Mouse (Mus musculus) forebrain, postnatal 0 days (tissue): ENCODE measurements at regions not wholly inside any gene's neighbourhood (a gene's known extent, or its start where the extent isn't known, plus 50 kb on each side); places are given as distances from the start of the nearest gene placed in this dataset.

Experiments used
- ATAC-seq: fragments of 200-750 bp; cut with Nextera tagmentation; 2 replicates; pipeline ENCODE4 v1.8.0; 2017; ENCODE audit warnings: mild to moderate bottlenecking, moderate library complexity
- DNase-seq: peaks from one replicate; pipeline ENCODE4 v3.0.0-alpha.2; 2015
- H3K27ac ChIP-seq: fragments of 300-500 bp; sonication (generic); 2 replicates; pipeline ENCODE4 v1.5.1; 2014; ENCODE audit warnings: low read depth, mild to moderate bottlenecking, antibody characterized with exemption, low read length, moderate library complexity, mixed read lengths
- H3K27me3 ChIP-seq: fragments of 300-500 bp; sonication (generic); 2 replicates; pipeline ENCODE4 v1.6.1; 2014; ENCODE audit warnings: mild to moderate bottlenecking, low read length, mixed read lengths; ENCODE audit not compliant: insufficient read depth
- H3K36me3 ChIP-seq: fragments of 300-500 bp; sonication (generic); 2 replicates; pipeline ENCODE4 v1.6.1; 2014; ENCODE audit warnings: mild to moderate bottlenecking, moderate library complexity; ENCODE audit not compliant: insufficient read depth
- H3K4me1 ChIP-seq: fragments of 300-500 bp; sonication (generic); 2 replicates; pipeline ENCODE4 v1.6.1; 2014; ENCODE audit warnings: antibody characterized with exemption; ENCODE audit not compliant: insufficient read depth
- H3K4me2 ChIP-seq: fragments of 300-500 bp; sonication (generic); 2 replicates; pipeline ENCODE4 v1.6.1; 2014; ENCODE audit warnings: low read depth, mild to moderate bottlenecking, moderate library complexity
- H3K4me3 ChIP-seq: fragments of 300-500 bp; sonication (generic); 2 replicates; pipeline ENCODE4 v1.5.1; 2014; ENCODE audit warnings: low read depth, low read length, mixed read lengths
- H3K9ac ChIP-seq: fragments of 300-500 bp; sonication (generic); 2 replicates; pipeline ENCODE4 v1.6.1; 2014; ENCODE audit warnings: mild to moderate bottlenecking
- H3K9me3 ChIP-seq: fragments of 300-500 bp; sonication (generic); 2 replicates; pipeline ENCODE4 v1.6.1; 2016; ENCODE audit warnings: low read length
- CTCF ChIP-seq: sonication (generic); IDR thresholded peaks from 2 replicates; pipeline ENCODE4 v1.5.1; 2016; ENCODE audit warnings: antibody characterized with exemption, control low read depth, low read depth
- WGBS: fragments of 180-500 bp; shearing (Covaris S2); extraction: QIAGEN DNeasy Blood & Tissue Kit; methylation state at CpG from one replicate; pipeline ENCODE4 v1.1.7; 2014; 5-methylcytosine and 5-hydroxymethylcytosine counted together

GRCm38 (mm10) chr17:4396119-4396518, 598.0 kb upstream of the Arid1b start:
- H3K27ac ChIP-seq = no peak overlapping the region
- WGBS = 75% methylated on average over 5 of the region's 5 CpGs
- no peak for ATAC-seq
- no peaks in the 10 kb centered on the region for H3K36me3 ChIP-seq
- H3K27me3 ChIP-seq = no peaks in the 10 kb centered on the region
- H3K9me3 ChIP-seq = no peaks in the 10 kb centered on the region
- no peak for TF ChIP-seq CTCF
- H3K9ac ChIP-seq = no peak overlapping the region
- no peak for DNase-seq
- H3K4me2 ChIP-seq = no peak overlapping the region
- H3K4me1 ChIP-seq = no peaks in the 10 kb centered on the region
- H3K4me3 ChIP-seq = no peak overlapping the region

GRCm38 (mm10) chr17:4417686-4418085, 576.4 kb upstream of the Arid1b start:
- Histone ChIP-seq H3K9ac (no peak overlapping the region), H3K4me2 (no peak overlapping the region), H3K27ac (no peak overlapping the region), H3K27me3 (no peaks in the 10 kb centered on the region), H3K36me3 (no peaks in the 10 kb centered on the region), H3K4me1 (no peaks in the 10 kb centered on the region), H3K4me3 (no peak overlapping the region), H3K9me3 (no peaks in the 10 kb centered on the region)
- ATAC-seq (no peak), DNase-seq (no peak)
- 59% methylated on average over 5 of the region's 5 CpGs for WGBS
- TF ChIP-seq CTCF = no peak

- no peaks in the 10 kb centered on the region for H3K27me3 ChIP-seq
- no peak overlapping the region for H3K4me3 ChIP-seq
- TF ChIP-seq CTCF = no peak
- no peaks in the 10 kb centered on the region for H3K9me3 ChIP-seq
- no peak overlapping the region for H3K27ac ChIP-seq
- 0 out of 2 replicates have a peak, but pooled peaks have one; percentile 23 for ATAC-seq
- peak; percentile 45 for DNase-seq
- H3K9ac ChIP-seq = no peak overlapping the region
- 41% methylated on average over 6 of the region's 6 CpGs for WGBS
- no peak overlapping the region for H3K4me2 ChIP-seq
- H3K36me3 ChIP-seq = no peaks in the 10 kb centered on the region
- no peaks in the 10 kb centered on the region for H3K4me1 ChIP-seq
Measured at GRCm38 (mm10) chr17:4424451-4425168, 569.5 kb upstream of the Arid1b start.

- H3K27me3 ChIP-seq = no peaks in the 10 kb centered on the region
- H3K4me3 ChIP-seq = no peak overlapping the region
- H3K4me2 ChIP-seq = no peak overlapping the region
- no peaks in the 10 kb centered on the region for H3K4me1 ChIP-seq
- no peak for TF ChIP-seq CTCF
- H3K36me3 ChIP-seq = no peaks in the 10 kb centered on the region
- DNase-seq (no peak), ATAC-seq (no peak)
- no peak overlapping the region for H3K27ac ChIP-seq
- H3K9me3 ChIP-seq = no peaks in the 10 kb centered on the region
- no peak overlapping the region for H3K9ac ChIP-seq
- WGBS = 66% methylated on average over 2 of the region's 2 CpGs
Measured at GRCm38 (mm10) chr17:4425342-4425741, 568.8 kb upstream of the Arid1b start.

- Histone ChIP-seq H3K4me3 (no peak overlapping the region), H3K36me3 (no peaks in the 10 kb centered on the region), H3K9me3 (no peaks in the 10 kb centered on the region), H3K4me1 (no peaks in the 10 kb centered on the region), H3K4me2 (no peak overlapping the region), H3K27me3 (no peaks in the 10 kb centered on the region), H3K27ac (no peak overlapping the region), H3K9ac (no peak overlapping the region)
- ATAC-seq (no peak), DNase-seq (no peak)
- 75% methylated on average over 2 of the region's 2 CpGs for WGBS
- no peak for TF ChIP-seq CTCF
Measured at GRCm38 (mm10) chr17:4429036-4429435, 565.1 kb upstream of the Arid1b start.

- no peak for ATAC-seq
- no peak for DNase-seq
- no peak overlapping the region for H3K9ac ChIP-seq
- H3K4me2 ChIP-seq = no peak overlapping the region
- no peak overlapping the region for H3K27ac ChIP-seq
- no peak for TF ChIP-seq CTCF
- no peaks in the 10 kb centered on the region for H3K36me3 ChIP-seq
- H3K27me3 ChIP-seq = no peaks in the 10 kb centered on the region
- 95% methylated on average over 1 of the region's 1 CpGs for WGBS
- H3K9me3 ChIP-seq = no peaks in the 10 kb centered on the region
- H3K4me1 ChIP-seq = no peaks in the 10 kb centered on the region
- no peak overlapping the region for H3K4me3 ChIP-seq
Measured at GRCm38 (mm10) chr17:4445606-4446005, 548.5 kb upstream of the Arid1b start.

- Histone ChIP-seq H3K4me1 (no peaks in the 10 kb centered on the region), H3K4me3 (no peak overlapping the region), H3K27me3 (no peaks in the 10 kb centered on the region), H3K4me2 (no peak overlapping the region), H3K36me3 (no peaks in the 10 kb centered on the region), H3K9ac (no peak overlapping the region), H3K27ac (no peak overlapping the region), H3K9me3 (no peaks in the 10 kb centered on the region)
- no peak for TF ChIP-seq CTCF
- DNase-seq (peak; percentile 17), ATAC-seq (no peak)
- 65% methylated on average over 1 of the region's 1 CpGs for WGBS
Measured at GRCm38 (mm10) chr17:4457491-4457890, 536.6 kb upstream of the Arid1b start.
